Mouse (Mus musculus) lung, postnatal 0 days (tissue): ENCODE data around the gene Ccr9. TPM values are rescaled to one million over a fixed set of nuclear protein-coding genes. Genes with fewer than 3 reads are reported as not detected.
A peak's percentile ranks its signal among the peaks of the same experiment; 100 is the strongest.
"Not testable (repeated sequence)": the region's sequence is repeated elsewhere in the genome, so short reads cannot be mapped to it uniquely, and the experiment has no call there.

Source experiments
- ATAC-seq: fragments of 200-750 bp; cut with Nextera tagmentation; 2 replicates; pipeline ENCODE4 v1.8.0; 2017; ENCODE audit warnings: moderate library complexity
- DNase-seq: peaks from one replicate; pipeline ENCODE4 v3.0.0-alpha.2; 2016; ENCODE audit warnings: low spot score
- H3K27ac ChIP-seq: fragments of 300-500 bp; sonication (generic); 2 replicates; pipeline ENCODE4 v1.5.1; 2014; ENCODE audit warnings: antibody characterized with exemption, mild to moderate bottlenecking, low read length, mixed read lengths
- H3K27me3 ChIP-seq: fragments of 300-500 bp; sonication (generic); replicated peaks from 2 replicates; pipeline ENCODE4 v1.6.1; 2014; ENCODE audit warnings: low read length, mixed read lengths; ENCODE audit not compliant: insufficient read depth
- H3K36me3 ChIP-seq: fragments of 300-500 bp; sonication (generic); 2 replicates; pipeline ENCODE4 v1.6.1; 2014; ENCODE audit warnings: low read length, mixed read lengths; ENCODE audit not compliant: insufficient read depth
- H3K4me1 ChIP-seq: fragments of 300-500 bp; sonication (generic); 2 replicates; pipeline ENCODE4 v1.6.1; 2014; ENCODE audit warnings: antibody characterized with exemption, low read depth, low read length, mixed read lengths; ENCODE audit not compliant: insufficient read depth
- H3K4me2 ChIP-seq: fragments of 300-500 bp; sonication (generic); replicated peaks from 2 replicates; pipeline ENCODE4 v1.6.1; 2014; ENCODE audit warnings: low read depth, mild to moderate bottlenecking, low read length, moderate library complexity, mixed read lengths
- H3K4me3 ChIP-seq: fragments of 300-500 bp; sonication (generic); 2 replicates; pipeline ENCODE4 v1.5.1; 2014; ENCODE audit warnings: low read depth, low read length
- H3K9ac ChIP-seq: fragments of 300-500 bp; sonication (generic); replicated peaks from 2 replicates; pipeline ENCODE4 v1.6.1; 2014; ENCODE audit warnings: low read depth, mild to moderate bottlenecking
- H3K9me3 ChIP-seq: fragments of 300-500 bp; sonication (generic); 2 replicates; pipeline ENCODE4 v1.6.1; 2016; ENCODE audit warnings: low read length, mixed read lengths
- CTCF ChIP-seq: IDR thresholded peaks from 2 replicates; pipeline ENCODE4 v1.5.1; 2016; ENCODE audit warnings: antibody characterized with exemption, mild to moderate bottlenecking
- EP300 ChIP-seq: IDR thresholded peaks from 2 replicates; pipeline ENCODE4 v1.6.1; 2016; ENCODE audit warnings: antibody characterized with exemption, mild to moderate bottlenecking, control low read depth
- WGBS: fragments of 180-500 bp; shearing (Covaris S2); extraction: QIAGEN DNeasy Blood & Tissue Kit; methylation state at CpG from one replicate; pipeline ENCODE4 v1.1.7; 2014; 5-methylcytosine and 5-hydroxymethylcytosine counted together
- polyA plus RNA-seq: library from polyadenylated mRNA; unstranded; fragments of >200 nt; fragmentation: Nextera tagmentation; extraction: Ambion mirVana; gene quantifications from 2 replicates; pipeline ENCODE4 v1.2.1, GENCODE M21; 2015

Gene Ccr9
- polyA plus RNA-seq, 1 experiment from 2014 or later, result 0.29 TPM

DNA sequence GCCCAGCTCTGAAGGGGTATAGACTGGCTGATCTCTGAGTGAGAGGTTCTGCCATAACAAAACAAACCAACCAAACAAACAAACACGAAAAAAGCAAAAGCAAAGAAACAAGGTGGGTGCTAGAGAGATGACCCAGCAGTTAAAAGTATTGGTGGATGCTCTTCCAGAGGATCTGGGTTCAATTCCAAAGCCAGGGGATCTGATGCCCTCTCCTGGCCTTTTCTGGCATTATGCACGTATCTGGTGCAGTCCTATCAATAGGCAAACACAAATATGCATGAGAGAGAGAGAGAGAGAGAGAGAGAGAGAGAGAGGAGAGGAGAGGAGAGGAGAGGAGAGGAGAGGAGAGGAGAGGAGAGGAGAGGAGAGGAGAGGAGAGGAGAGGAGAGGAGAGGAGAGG is 95.1 kb downstream of the Ccr9 start:
- TF ChIP-seq CTCF, result peak; percentile 33; the same call in 1 of the 2 replicates
- DNase-seq, result not testable (repeated sequence)

DNA sequence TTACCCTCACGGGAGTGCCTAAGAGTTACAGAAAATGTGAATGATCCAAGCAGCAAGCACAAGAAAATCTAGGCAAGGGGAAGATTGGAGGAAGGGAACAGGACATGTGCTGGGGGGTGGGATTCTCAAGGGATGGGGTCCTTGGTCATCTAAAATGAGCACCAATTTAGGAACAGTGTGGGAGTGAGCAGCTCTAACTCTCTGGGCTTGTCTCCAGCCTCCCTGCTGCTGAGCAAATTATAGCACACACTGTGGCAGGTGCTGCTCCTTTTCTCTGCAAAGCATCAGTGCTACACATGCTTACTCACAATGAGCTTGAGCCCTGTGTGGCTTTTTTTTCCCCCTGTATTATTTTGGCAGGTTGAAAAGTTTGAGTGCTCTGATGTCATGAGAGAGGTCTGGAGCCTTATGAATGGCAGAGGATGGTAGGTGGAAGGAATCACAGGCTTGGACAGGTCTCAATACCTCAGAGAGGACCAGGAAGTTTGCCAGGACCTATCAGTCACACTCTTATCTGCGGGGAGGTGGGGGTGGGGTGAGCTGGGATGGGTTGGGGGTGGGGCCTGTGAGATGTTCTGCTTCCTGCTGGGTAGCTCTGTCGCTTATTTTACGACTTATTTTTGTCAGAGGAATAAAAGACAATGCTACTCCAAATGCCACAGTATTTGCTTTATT is 110.8 kb downstream of the Ccr9 start:
- WGBS, result 68% methylated on average over 4 of the region's 4 CpGs
- DNase-seq, result no peak
- Histone ChIP-seq H3K27ac (no peak overlapping the region), H3K9me3 (no peaks in the 10 kb centered on the region), H3K36me3 (peaks cover 29% of the 10 kb centered on the region), H3K4me2 (no peak overlapping the region), H3K9ac (no peak overlapping the region), H3K4me3 (no peak overlapping the region), H3K4me1 (no peaks in the 10 kb centered on the region), H3K27me3 (no peaks in the 10 kb centered on the region)
- no peak for TF ChIP-seq EP300
- TF ChIP-seq CTCF, result no peak
- no peak for ATAC-seq

More for the DNA sequence above, 95.1 kb downstream of the Ccr9 start:
- H3K4me2 ChIP-seq, H3K36me3 ChIP-seq, H3K9ac ChIP-seq, H3K27ac ChIP-seq, H3K9me3 ChIP-seq, H3K4me1 ChIP-seq, H3K27me3 ChIP-seq, H3K4me3 ChIP-seq, ATAC-seq: not testable (repeated sequence)
- 38% methylated on average over 2 of the region's 2 CpGs for WGBS

DNA sequence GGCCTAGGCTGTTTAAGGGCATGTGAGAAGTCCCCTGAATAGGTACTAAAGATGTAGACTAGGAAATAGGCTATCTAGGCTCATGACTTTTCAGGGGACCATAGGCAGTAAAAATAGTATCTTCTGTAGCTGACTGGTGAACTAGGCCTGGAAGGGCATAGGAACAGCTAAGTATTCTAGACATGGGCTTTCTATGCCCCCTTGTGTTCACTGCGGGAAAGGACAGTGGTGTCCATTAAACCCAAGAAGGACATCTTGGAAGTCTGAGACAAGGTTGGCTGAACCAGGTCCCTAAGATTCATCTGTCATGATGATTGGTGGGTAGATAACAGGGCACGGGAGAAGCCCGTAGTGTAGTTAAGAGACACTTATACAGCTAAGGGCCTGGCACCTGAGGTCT is 117.9 kb downstream of the Ccr9 start:
- Histone ChIP-seq H3K4me1 (no peaks in the 10 kb centered on the region), H3K4me2 (no peak overlapping the region), H3K27ac (no peak overlapping the region), H3K27me3 (no peaks in the 10 kb centered on the region), H3K36me3 (peaks cover 47% of the 10 kb centered on the region), H3K4me3 (no peak overlapping the region), H3K9me3 (no peaks in the 10 kb centered on the region), H3K9ac (no peak overlapping the region)
- DNase-seq (peak; percentile 37), ATAC-seq (no peak)
- WGBS, result 42% methylated on average over 3 of the region's 3 CpGs
- no peak for TF ChIP-seq EP300
- TF ChIP-seq CTCF, result peak; percentile 76

DNA sequence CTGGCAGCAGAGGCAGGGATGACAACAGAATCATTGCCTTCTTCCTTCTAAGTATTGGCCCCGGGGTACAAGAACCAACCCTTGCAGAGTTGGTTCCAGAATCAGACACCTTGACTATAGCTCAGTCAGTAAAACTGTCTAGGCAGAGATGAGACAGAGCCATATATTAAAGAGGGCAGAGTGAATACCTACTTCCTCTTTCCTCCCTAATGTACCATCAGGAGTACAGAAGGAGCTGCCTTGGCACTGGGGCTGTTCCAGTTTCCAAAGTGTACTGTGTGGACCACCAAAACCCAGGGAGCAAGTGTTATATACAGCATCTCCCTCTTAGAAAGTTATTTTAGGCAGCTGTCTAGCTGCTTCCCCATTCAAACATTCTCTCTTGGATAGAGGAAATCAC is 123.3 kb downstream of the Ccr9 start:
- Histone ChIP-seq H3K4me3 (no peak overlapping the region), H3K9ac (no peak overlapping the region), H3K36me3 (peaks cover 21% of the 10 kb centered on the region), H3K27ac (no peak overlapping the region), H3K27me3 (no peaks in the 10 kb centered on the region), H3K9me3 (no peaks in the 10 kb centered on the region), H3K4me2 (no peak overlapping the region), H3K4me1 (no peaks in the 10 kb centered on the region)
- ATAC-seq (no peak), DNase-seq (no peak)
- TF ChIP-seq CTCF (no peak), EP300 (no peak)
- 93% methylated on average over 1 of the region's 1 CpGs for WGBS

DNA sequence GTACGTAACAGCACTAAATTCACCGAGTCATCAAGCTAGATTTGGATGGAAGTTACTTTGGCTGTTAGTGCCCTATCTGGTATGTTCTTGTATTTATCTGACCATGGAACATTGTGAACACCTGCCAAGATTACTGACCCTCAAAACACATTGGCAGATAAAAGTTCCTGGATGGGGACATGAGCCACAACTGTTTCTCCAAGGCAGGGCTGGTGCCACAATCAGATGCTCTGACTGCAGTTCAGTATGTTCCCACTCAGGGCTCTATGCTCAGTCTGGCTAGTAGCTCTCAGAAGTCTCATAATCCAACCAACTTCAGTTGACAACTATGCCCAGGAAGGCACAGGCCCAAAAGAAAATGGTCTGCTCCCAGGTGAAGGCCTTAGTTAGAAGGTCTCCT is 124.2 kb downstream of the Ccr9 start:
- TF ChIP-seq CTCF, result no peak
- TF ChIP-seq EP300, result no peak
- Histone ChIP-seq H3K27me3 (no peaks in the 10 kb centered on the region), H3K9ac (no peak overlapping the region), H3K36me3 (peaks cover 12% of the 10 kb centered on the region), H3K27ac (no peak overlapping the region), H3K9me3 (no peaks in the 10 kb centered on the region), H3K4me2 (no peak overlapping the region), H3K4me1 (no peaks in the 10 kb centered on the region), H3K4me3 (no peak overlapping the region)
- WGBS, result 93% methylated on average over 2 of the region's 2 CpGs
- DNase-seq (no peak), ATAC-seq (no peak)

DNA sequence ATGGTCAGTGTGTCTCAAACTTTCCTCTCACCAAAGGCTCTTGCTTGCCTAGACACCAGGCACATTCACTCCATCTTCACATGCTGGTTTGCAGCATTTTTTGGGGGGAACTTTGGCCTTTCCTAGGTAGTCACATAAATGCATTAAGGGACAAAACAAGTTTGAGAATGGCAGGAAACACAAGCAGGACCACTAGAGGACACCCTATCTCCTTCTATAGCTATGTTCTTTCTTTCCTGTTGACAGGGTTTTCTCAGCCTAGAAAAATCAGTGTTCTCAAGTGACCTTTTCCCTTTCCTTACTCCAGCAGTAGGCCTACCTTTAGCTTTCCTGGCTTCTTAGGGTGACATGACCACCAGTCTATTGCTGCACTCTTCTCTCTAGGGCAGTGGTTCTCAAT is 124.7 kb downstream of the Ccr9 start:
- Histone ChIP-seq H3K9ac (no peak overlapping the region), H3K4me1 (no peaks in the 10 kb centered on the region), H3K36me3 (peaks cover 10% of the 10 kb centered on the region), H3K27me3 (no peaks in the 10 kb centered on the region), H3K9me3 (no peaks in the 10 kb centered on the region), H3K4me3 (no peak overlapping the region), H3K4me2 (no peak overlapping the region), H3K27ac (no peak overlapping the region)
- no peak for DNase-seq
- no peak for ATAC-seq
- TF ChIP-seq EP300 (no peak), CTCF (peak; percentile 24; the same call in 1 of the 2 replicates)

DNA sequence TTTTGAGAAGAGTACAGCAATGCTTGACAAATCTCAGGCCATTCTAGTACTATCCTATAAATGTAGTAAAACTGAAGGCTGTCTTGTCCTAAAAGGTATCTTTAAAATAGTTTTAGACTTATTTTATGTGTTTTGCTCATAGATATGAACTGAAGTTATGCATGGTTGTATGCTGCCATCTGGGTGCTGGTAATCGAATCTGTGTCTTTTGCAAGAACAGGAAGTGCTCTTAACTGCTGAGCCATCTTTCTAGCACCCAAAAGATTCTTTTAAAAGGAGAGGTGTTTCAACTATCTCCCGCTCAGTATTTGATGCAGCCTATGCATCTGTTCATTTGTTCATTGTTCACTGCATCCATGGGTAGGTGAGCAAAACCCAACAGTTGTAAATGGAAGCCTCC is 127.0 kb downstream of the Ccr9 start:
- DNase-seq, result no peak
- Histone ChIP-seq H3K9ac (no peak overlapping the region), H3K27me3 (no peaks in the 10 kb centered on the region), H3K9me3 (no peaks in the 10 kb centered on the region), H3K36me3 (peaks cover 11% of the 10 kb centered on the region), H3K4me2 (no peak overlapping the region), H3K4me1 (no peaks in the 10 kb centered on the region), H3K4me3 (no peak overlapping the region), H3K27ac (no peak overlapping the region)
- 89% methylated on average over 2 of the region's 2 CpGs for WGBS
- TF ChIP-seq CTCF, result no peak
- no peak for TF ChIP-seq EP300
- no peak for ATAC-seq
